Mouse (Mus musculus) midbrain, embryonic 13.5 days (tissue): ENCODE data around the gene Itprid2. TPM values are rescaled to one million over a fixed set of nuclear protein-coding genes. Genes with fewer than 3 reads are reported as not detected.
A peak's percentile ranks its signal among the peaks of the same experiment; 100 is the strongest.

ENCODE experiments used
- ATAC-seq: fragments of 200-750 bp; cut with Nextera tagmentation; 2 replicates; pipeline ENCODE4 v1.8.0; 2017; ENCODE audit warnings: mild to moderate bottlenecking, moderate TSS enrichment, moderate library complexity
- H3K27ac ChIP-seq: fragments of 300-500 bp; sonication (generic); 2 replicates; pipeline ENCODE4 v1.5.1; 2015; ENCODE audit warnings: inconsistent platforms, mild to moderate bottlenecking, moderate library complexity
- H3K27me3 ChIP-seq: fragments of 300-500 bp; sonication (generic); 2 replicates; pipeline ENCODE4 v1.6.1; 2015; ENCODE audit warnings: mild to moderate bottlenecking, inconsistent platforms
- H3K36me3 ChIP-seq: fragments of 300-500 bp; sonication (generic); 2 replicates; pipeline ENCODE4 v1.6.1; 2015; ENCODE audit warnings: mild to moderate bottlenecking, inconsistent platforms
- H3K4me1 ChIP-seq: fragments of 300-500 bp; sonication (generic); replicated peaks from 2 replicates; pipeline ENCODE4 v1.6.1; 2015; ENCODE audit warnings: inconsistent platforms
- H3K4me2 ChIP-seq: fragments of 300-500 bp; sonication (generic); replicated peaks from 2 replicates; pipeline ENCODE4 v1.6.1; 2015; ENCODE audit warnings: moderate library complexity, mild to moderate bottlenecking, inconsistent platforms
- H3K4me3 ChIP-seq: fragments of 300-500 bp; sonication (generic); replicated peaks from 2 replicates; pipeline ENCODE4 v1.5.1; 2015; ENCODE audit warnings: mild to moderate bottlenecking, inconsistent platforms
- H3K9ac ChIP-seq: fragments of 300-500 bp; sonication (generic); replicated peaks from 2 replicates; pipeline ENCODE4 v1.6.1; 2015; ENCODE audit warnings: mild to moderate bottlenecking, inconsistent platforms
- H3K9me3 ChIP-seq: fragments of 300-500 bp; sonication (generic); 2 replicates; pipeline ENCODE4 v1.6.1; 2016; ENCODE audit warnings: mild to moderate bottlenecking, inconsistent platforms
- WGBS: fragments of 180-500 bp; shearing (Covaris S2); methylation state at CpG from one replicate; pipeline ENCODE4 v1.1.7; 2015; 5-methylcytosine and 5-hydroxymethylcytosine counted together
- polyA plus RNA-seq: library from polyadenylated mRNA; unstranded; fragments of >200 nt; fragmentation: Nextera tagmentation; extraction: Ambion mirVana; gene quantifications from 2 replicates; pipeline ENCODE4 v1.2.1, GENCODE M21; 2015

Itprid2 gene
- polyA plus RNA-seq, 1 experiment from 2014 or later = 3.5 TPM

GRCm38 (mm10) chr2:79653093-79653808 lies 18.1 kb downstream of the Itprid2 start:
- Histone ChIP-seq H3K4me1 (no peaks in the 10 kb centered on the region), H3K4me2 (no peak overlapping the region), H3K36me3 (peaks cover 13% of the 10 kb centered on the region), H3K4me3 (no peak overlapping the region), H3K9ac (no peak overlapping the region), H3K27me3 (no peaks in the 10 kb centered on the region), H3K27ac (no peak overlapping the region), H3K9me3 (no peaks in the 10 kb centered on the region)
- no peak; the same call in 1 of the 2 replicates for ATAC-seq
- 73% methylated on average over 6 of the region's 6 CpGs for WGBS

GRCm38 (mm10) chr2:79653809-79654164 lies 18.6 kb downstream of the Itprid2 start:
- H3K4me3 ChIP-seq = no peak overlapping the region
- no peak overlapping the region for H3K9ac ChIP-seq
- no peaks in the 10 kb centered on the region for H3K4me1 ChIP-seq
- H3K36me3 ChIP-seq = peaks cover 18% of the 10 kb centered on the region
- H3K9me3 ChIP-seq = no peaks in the 10 kb centered on the region
- no peak for ATAC-seq
- H3K4me2 ChIP-seq = no peak overlapping the region
- WGBS = 86% methylated on average over 2 of the region's 2 CpGs
- H3K27ac ChIP-seq = no peak overlapping the region
- H3K27me3 ChIP-seq = no peaks in the 10 kb centered on the region

DNA sequence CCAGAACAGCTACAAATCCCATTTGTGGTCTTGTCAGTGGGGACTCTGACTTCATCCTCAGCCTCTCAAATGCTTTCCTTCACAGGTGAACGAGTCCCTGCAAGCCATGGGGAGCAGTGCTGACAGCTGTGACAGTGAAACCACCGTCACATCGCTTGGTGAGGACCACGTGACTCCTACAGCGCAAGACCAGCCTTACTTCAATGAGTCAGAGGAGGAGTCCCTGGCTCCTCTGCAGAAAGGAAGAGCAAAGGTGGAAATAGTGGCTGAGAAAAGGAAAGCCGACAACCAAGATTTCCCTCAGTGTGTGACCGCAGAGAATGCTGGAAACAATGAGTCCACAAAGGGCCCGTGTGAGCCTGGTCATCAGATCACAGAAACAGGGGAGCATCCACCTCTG lies 21.9 kb downstream of the Itprid2 start:
- WGBS = 85% methylated on average over 8 of the region's 8 CpGs
- H3K9me3 ChIP-seq = no peaks in the 10 kb centered on the region
- H3K9ac ChIP-seq = no peak overlapping the region
- no peak overlapping the region for H3K4me2 ChIP-seq
- H3K36me3 ChIP-seq = peaks cover 31% of the 10 kb centered on the region
- no peak for ATAC-seq
- 0 out of 2 replicates have a peak, but pooled peaks cover 3% of the 10 kb centered on the region for H3K4me1 ChIP-seq
- H3K27me3 ChIP-seq = no peaks in the 10 kb centered on the region
- H3K4me3 ChIP-seq = no peak overlapping the region
- no peak overlapping the region for H3K27ac ChIP-seq

DNA sequence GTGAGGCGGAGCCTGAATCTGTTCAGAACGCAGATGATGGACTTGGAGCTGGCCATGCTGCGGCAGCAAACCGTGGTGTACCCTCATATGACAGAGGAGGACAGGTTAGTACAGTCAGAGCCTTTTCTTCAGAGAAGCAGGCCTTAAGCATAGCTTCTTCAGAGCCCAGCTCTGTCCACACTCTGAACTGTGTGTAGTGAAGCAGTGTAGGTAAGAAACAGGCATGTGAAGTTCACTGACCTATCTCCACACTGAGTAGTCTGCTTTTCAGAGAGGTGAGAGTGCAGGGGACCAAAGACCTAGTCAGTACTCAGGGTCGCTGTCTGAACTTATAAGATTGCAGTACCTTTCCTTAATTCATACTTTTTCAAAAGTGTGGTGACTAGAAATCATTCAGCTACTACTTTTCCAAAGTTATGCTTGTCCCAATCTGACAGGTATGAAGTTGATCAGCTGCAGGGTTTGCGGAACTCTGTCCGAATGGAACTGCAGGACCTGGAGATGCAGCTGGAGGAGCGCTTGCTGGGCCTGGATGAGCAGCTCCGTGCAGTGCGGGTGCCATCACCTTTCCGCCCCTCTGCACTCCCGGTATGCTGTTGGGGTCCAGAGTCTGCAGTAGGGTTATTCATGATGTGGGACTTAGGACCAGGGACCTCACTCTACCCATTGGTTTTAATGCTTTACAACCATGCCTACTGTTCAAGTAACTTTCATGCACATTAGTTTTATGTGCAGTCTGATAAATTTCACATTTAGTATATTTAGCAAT lies 25.4 kb downstream of the Itprid2 start:
- ATAC-seq = no peak
- Histone ChIP-seq H3K4me3 (no peak overlapping the region), H3K9ac (no peak overlapping the region), H3K36me3 (peaks cover 37% of the 10 kb centered on the region), H3K4me1 (0 out of 2 replicates have a peak, but pooled peaks cover 8% of the 10 kb centered on the region), H3K27ac (no peak overlapping the region), H3K27me3 (no peaks in the 10 kb centered on the region), H3K9me3 (no peaks in the 10 kb centered on the region), H3K4me2 (no peak overlapping the region)
- 72% methylated on average over 12 of the region's 12 CpGs for WGBS

DNA sequence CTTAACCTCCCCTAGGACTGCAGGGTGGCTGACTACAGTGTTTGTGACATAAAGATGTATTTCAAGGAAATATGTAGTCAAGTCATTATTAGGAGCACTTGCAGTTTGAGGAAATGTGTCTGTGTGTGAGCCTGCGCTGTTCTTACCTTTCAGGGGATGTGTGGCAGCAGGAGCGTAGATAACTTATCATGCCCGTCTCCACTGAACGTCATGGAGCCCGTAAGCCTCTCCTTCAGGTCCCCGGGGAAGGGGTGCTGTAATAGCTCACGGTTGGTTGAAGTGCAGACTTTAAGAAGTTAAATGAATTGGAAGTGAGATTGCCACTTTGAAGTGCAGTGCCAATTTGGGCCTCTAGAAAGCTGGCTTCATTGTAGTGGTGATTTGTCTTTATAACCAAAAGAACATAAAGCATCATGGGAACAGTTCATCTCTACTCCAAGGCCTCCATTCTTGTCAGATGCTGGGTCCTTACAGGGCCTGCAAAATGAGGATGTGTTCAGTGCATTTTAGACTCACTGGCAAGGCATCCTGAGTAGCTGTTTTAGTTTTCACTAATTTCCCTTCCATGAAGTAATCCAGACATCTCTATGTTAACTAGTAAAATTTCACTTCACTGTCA lies 26.4 kb downstream of the Itprid2 start:
- H3K27ac ChIP-seq = no peak overlapping the region
- no peaks in the 10 kb centered on the region for H3K9me3 ChIP-seq
- ATAC-seq = no peak
- H3K27me3 ChIP-seq = no peaks in the 10 kb centered on the region
- no peak overlapping the region for H3K9ac ChIP-seq
- no peak overlapping the region for H3K4me3 ChIP-seq
- 55% methylated on average over 7 of the region's 7 CpGs for WGBS
- peaks cover 37% of the 10 kb centered on the region for H3K36me3 ChIP-seq
- 0 out of 2 replicates have a peak, but pooled peaks cover 8% of the 10 kb centered on the region for H3K4me1 ChIP-seq
- H3K4me2 ChIP-seq = no peak overlapping the region

GRCm38 (mm10) chr2:79664532-79665286 lies 29.6 kb downstream of the Itprid2 start:
- Histone ChIP-seq H3K9ac (no peak overlapping the region), H3K27ac (no peak overlapping the region), H3K36me3 (peaks cover 13% of the 10 kb centered on the region), H3K9me3 (no peaks in the 10 kb centered on the region), H3K27me3 (no peaks in the 10 kb centered on the region), H3K4me2 (no peak overlapping the region), H3K4me1 (0 out of 2 replicates have a peak, but pooled peaks cover 8% of the 10 kb centered on the region), H3K4me3 (no peak overlapping the region)
- WGBS = 40% methylated on average over 3 of the region's 3 CpGs
- peak; percentile 66; the same call in 1 of the 2 replicates for ATAC-seq

DNA sequence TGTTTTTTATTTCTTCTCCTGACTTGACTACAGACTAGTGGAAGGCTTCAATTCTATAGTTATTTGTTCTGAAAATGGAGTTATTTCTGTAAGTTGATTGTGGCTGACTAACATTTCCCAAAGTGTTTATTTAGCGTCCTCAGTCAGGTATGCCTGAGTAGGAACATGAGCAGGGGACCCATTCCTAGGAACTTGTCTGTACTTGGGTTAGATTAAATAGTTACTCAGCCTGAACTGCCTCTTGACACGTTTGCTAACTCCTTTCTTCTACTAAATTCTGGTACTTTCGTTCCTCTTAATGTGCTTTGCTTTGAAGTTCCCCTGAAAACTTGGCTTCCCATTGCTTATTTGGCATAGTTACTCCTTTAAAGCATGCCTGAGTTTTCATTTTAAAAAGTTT lies 30.3 kb downstream of the Itprid2 start:
- ATAC-seq = no peak
- peaks cover 12% of the 10 kb centered on the region for H3K36me3 ChIP-seq
- no peak overlapping the region for H3K27ac ChIP-seq
- 55% methylated on average over 3 of the region's 3 CpGs for WGBS
- no peaks in the 10 kb centered on the region for H3K27me3 ChIP-seq
- H3K4me3 ChIP-seq = no peak overlapping the region
- no peaks in the 10 kb centered on the region for H3K9me3 ChIP-seq
- no peak overlapping the region for H3K9ac ChIP-seq
- no peak overlapping the region for H3K4me2 ChIP-seq
- 0 out of 2 replicates have a peak, but pooled peaks cover 8% of the 10 kb centered on the region for H3K4me1 ChIP-seq

DNA sequence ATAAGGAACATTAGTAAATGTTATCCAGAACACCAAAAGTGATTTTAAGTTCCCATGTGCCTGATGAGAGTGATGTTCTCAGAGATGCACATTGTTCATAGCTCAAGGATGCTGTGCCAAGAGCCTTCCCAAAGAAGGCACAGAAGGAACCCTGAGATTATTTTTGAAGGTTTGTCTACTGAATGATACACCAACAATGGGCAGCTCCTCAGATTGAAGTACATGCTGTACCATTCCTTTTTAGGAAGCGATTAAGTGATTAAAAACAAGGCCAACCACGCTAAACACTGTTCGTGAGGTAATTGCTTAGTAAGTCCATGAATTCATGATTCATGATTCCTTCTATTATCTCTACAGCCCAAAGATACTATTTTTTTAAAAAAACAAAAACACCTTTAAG lies 40.1 kb downstream of the Itprid2 start:
- Histone ChIP-seq H3K36me3 (0 out of 2 replicates have a peak, but pooled peaks cover 2% of the 10 kb centered on the region), H3K27ac (no peak overlapping the region), H3K4me2 (no peak overlapping the region), H3K4me3 (no peak overlapping the region), H3K9me3 (no peaks in the 10 kb centered on the region), H3K4me1 (no peaks in the 10 kb centered on the region), H3K9ac (no peak overlapping the region), H3K27me3 (no peaks in the 10 kb centered on the region)
- ATAC-seq = no peak
- WGBS = 93% methylated on average over 3 of the region's 3 CpGs

GRCm38 (mm10) chr2:79677663-79678257 lies 42.6 kb downstream of the Itprid2 start:
- Histone ChIP-seq H3K4me1 (no peaks in the 10 kb centered on the region), H3K4me2 (no peak overlapping the region), H3K27ac (no peak overlapping the region), H3K36me3 (no peaks in the 10 kb centered on the region), H3K9me3 (no peaks in the 10 kb centered on the region), H3K4me3 (no peak overlapping the region), H3K27me3 (no peaks in the 10 kb centered on the region), H3K9ac (no peak overlapping the region)
- ATAC-seq = no peak
- WGBS = 100% methylated on average over 1 of the region's 1 CpGs

DNA sequence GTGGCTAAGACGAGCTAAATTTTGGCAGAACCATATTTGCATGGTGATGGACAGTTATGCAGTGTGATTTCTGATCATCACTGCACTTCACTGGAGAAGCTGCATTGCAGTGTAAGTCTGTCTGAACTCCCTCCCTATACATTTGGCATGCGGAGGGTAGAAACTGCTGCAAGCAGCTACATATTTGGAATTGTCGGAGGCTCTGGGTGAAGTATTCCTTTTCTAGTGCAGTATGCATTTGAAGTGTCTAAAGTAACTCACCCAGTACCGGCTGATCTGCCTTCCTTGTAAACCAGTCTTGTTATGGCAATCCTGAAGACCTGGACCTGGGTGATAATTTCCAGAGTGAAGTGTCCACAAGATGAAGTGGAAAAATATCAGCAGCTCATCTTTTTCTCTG lies 46.5 kb downstream of the Itprid2 start:
- no peaks in the 10 kb centered on the region for H3K4me1 ChIP-seq
- no peak overlapping the region for H3K9ac ChIP-seq
- no peak overlapping the region for H3K27ac ChIP-seq
- no peaks in the 10 kb centered on the region for H3K36me3 ChIP-seq
- 92% methylated on average over 4 of the region's 4 CpGs for WGBS
- H3K4me2 ChIP-seq = no peak overlapping the region
- H3K9me3 ChIP-seq = no peaks in the 10 kb centered on the region
- no peaks in the 10 kb centered on the region for H3K27me3 ChIP-seq
- H3K4me3 ChIP-seq = no peak overlapping the region
- ATAC-seq = no peak

DNA sequence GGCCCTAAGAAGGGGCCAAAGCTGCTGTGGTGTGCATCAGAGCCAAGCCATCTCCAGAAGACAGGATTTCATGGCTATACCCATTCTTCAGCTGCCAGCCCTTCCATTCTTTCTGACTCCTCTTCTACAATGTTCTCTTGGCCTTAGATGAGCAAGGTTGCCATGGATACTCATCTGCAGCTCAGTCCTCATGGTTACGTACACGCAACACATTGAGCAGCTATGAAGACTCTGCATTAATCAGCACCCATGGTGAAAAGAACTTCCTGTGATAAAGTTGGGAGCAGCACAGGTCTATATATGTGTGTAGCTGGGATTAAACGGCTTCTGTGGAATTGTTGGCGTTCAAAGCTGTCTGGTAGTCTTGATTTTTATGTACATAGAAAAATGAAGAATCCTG lies 48.1 kb downstream of the Itprid2 start:
- Histone ChIP-seq H3K36me3 (no peaks in the 10 kb centered on the region), H3K4me2 (no peak overlapping the region), H3K9me3 (no peaks in the 10 kb centered on the region), H3K27me3 (no peaks in the 10 kb centered on the region), H3K9ac (no peak overlapping the region), H3K4me3 (no peak overlapping the region), H3K27ac (no peak overlapping the region), H3K4me1 (no peaks in the 10 kb centered on the region)
- 79% methylated on average over 4 of the region's 4 CpGs for WGBS
- no peak for ATAC-seq
